Mouse (Mus musculus): ENCODE results near the gene Slc2a6. TPM values are rescaled to one million over a fixed set of nuclear protein-coding genes. Genes with fewer than 3 reads are reported as not detected.

The Slc2a6 gene
- polyA plus RNA-seq, 1 experiment from 2014 or later: 0.64 TPM

DNA sequence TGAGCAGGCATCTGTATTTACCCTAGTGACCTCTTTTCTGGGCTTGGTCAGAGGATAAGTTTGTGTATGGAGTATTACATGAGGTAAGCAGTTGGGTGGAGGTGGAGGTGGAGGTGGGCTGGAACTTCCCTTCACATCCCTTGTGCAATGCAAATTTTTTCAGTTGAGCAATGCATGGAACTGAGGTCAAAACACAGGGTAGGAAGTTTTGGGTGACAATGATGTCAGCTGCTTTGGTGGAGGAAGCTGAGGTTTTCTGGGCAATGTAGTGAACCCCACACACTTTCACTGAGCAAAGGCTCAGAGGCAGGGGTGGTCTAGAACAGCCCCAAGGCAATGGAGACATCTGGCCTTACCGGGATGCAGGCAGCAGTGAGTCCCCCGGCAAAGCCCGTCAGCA lies 2.3 kb downstream of the Slc2a6 start:
- Histone ChIP-seq H3K4me1 (ENCODE audit: control insufficient read depth, insufficient read depth, low read length) (no peaks in the 10 kb centered on the region), H3K36me3 (ENCODE audit: control insufficient read depth, insufficient read depth) (no peaks in the 10 kb centered on the region), H3K4me3 (ENCODE audit: low read length) (no peak overlapping the region), H3K27ac (ENCODE audit: low read length) (no peak overlapping the region), H3K9me3 (replicated peaks; ENCODE audit: control insufficient read depth, low read length) (no peaks in the 10 kb centered on the region), H3K9ac (ENCODE audit: low read length) (no peak overlapping the region), H3K4me2 (ENCODE audit: low read depth, low read length) (no peak overlapping the region), H3K27me3 (ENCODE audit: control insufficient read depth, insufficient read depth, low read length) (peaks cover 4% of the 10 kb centered on the region; the same call in 1 of the 2 replicates)
- no peak for ATAC-seq (replicated peaks; ENCODE audit: extremely low read depth, insufficient read depth, low FRiP score)
- 73% methylated on average over 3 of the region's 3 CpGs for WGBS

DNA sequence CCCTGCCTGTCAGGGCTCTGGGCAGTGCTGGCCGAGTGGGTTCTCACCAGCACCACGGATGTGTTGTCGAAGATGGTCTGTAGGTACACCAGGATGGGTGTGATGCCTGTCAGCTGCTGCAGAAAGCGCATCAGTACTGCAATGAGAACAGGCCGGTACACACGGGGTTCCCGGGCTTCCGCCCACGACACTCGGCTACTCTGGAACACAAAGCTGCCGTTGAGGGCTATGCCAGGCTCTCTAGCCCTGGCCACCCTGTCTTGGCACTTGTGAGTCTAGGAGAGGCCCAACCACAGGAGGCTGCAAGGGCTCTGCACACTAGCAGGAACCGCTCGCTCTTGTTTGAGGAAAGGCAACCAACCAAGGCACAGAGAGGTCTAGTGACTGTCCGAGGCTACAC lies 3.7 kb downstream of the Slc2a6 start:
- Histone ChIP-seq H3K9ac (ENCODE audit: low read length) (no peak overlapping the region), H3K27ac (ENCODE audit: low read length) (no peak overlapping the region), H3K27me3 (ENCODE audit: control insufficient read depth, insufficient read depth, low read length) (peaks cover 1% of the 10 kb centered on the region; the same call in 1 of the 2 replicates), H3K36me3 (ENCODE audit: control insufficient read depth, insufficient read depth) (no peaks in the 10 kb centered on the region), H3K4me3 (ENCODE audit: low read length) (no peak overlapping the region), H3K4me1 (ENCODE audit: control insufficient read depth, insufficient read depth, low read length) (no peaks in the 10 kb centered on the region), H3K9me3 (replicated peaks; ENCODE audit: control insufficient read depth, low read length) (no peaks in the 10 kb centered on the region), H3K4me2 (ENCODE audit: low read depth, low read length) (no peak overlapping the region)
- no peak for ATAC-seq (replicated peaks; ENCODE audit: extremely low read depth, insufficient read depth, low FRiP score)
- 77% methylated on average over 14 of the region's 14 CpGs for WGBS

DNA sequence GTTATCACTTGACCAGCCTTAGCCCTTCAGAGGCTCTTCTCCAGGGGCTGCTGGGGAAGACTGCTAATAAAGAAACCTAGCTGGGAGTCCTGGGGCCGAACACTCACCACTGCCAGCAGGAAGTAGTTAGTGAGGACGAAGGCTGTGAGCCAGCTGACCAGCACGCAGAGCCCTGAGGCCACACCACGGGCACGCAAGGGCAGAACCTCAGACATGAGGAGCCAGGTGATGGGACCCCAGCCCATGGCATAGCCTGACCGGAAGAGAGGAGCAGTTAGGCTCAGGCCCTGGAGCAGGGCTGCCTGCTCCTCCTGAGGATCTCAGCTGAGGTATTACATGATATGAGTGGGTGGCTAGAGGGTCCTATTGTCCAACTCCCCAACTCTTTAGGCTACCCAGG lies 5.2 kb downstream of the Slc2a6 start:
- Histone ChIP-seq H3K9me3 (replicated peaks; ENCODE audit: control insufficient read depth, low read length) (no peaks in the 10 kb centered on the region), H3K4me1 (ENCODE audit: control insufficient read depth, insufficient read depth, low read length) (no peaks in the 10 kb centered on the region), H3K4me3 (ENCODE audit: low read length) (no peak overlapping the region), H3K27ac (ENCODE audit: low read length) (no peak overlapping the region), H3K36me3 (ENCODE audit: control insufficient read depth, insufficient read depth) (no peaks in the 10 kb centered on the region), H3K27me3 (ENCODE audit: control insufficient read depth, insufficient read depth, low read length) (no peaks in the 10 kb centered on the region), H3K9ac (ENCODE audit: low read length) (no peak overlapping the region), H3K4me2 (ENCODE audit: low read depth, low read length) (no peak overlapping the region)
- 72% methylated on average over 6 of the region's 6 CpGs for WGBS
- ATAC-seq (replicated peaks; ENCODE audit: extremely low read depth, insufficient read depth, low FRiP score): no peak

DNA sequence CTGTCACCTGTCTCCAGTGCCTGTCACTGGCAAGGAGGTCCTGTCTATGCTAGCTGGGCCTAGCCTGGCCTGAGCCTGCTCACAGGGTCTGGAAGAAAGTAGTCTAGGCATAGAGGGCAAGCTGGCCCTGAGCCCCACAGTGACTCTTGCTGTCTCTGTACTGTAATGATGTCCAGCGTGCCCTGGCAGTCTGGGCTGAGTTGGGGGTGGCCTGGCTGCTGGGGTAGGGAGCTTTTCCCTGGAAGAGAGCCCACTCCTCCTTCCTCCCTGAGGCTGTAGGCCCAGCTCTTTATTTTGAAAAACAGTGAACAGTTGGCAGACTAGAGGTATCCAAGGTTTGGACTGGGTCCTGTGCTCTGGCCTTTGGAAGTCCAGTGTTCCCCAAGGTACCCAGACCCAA lies 6.7 kb downstream of the Slc2a6 start:
- WGBS: 82% methylated on average over 1 of the region's 1 CpGs
- ATAC-seq (replicated peaks; ENCODE audit: extremely low read depth, insufficient read depth, low FRiP score): no peak
- Histone ChIP-seq H3K9ac (ENCODE audit: low read length) (no peak overlapping the region), H3K4me3 (ENCODE audit: low read length) (no peak overlapping the region), H3K27ac (ENCODE audit: low read length) (no peak overlapping the region), H3K4me1 (ENCODE audit: control insufficient read depth, insufficient read depth, low read length) (no peaks in the 10 kb centered on the region), H3K9me3 (replicated peaks; ENCODE audit: control insufficient read depth, low read length) (no peaks in the 10 kb centered on the region), H3K4me2 (ENCODE audit: low read depth, low read length) (no peak overlapping the region), H3K27me3 (ENCODE audit: control insufficient read depth, insufficient read depth, low read length) (no peaks in the 10 kb centered on the region), H3K36me3 (ENCODE audit: control insufficient read depth, insufficient read depth) (peaks cover 6% of the 10 kb centered on the region; the same call in 1 of the 2 replicates)

DNA sequence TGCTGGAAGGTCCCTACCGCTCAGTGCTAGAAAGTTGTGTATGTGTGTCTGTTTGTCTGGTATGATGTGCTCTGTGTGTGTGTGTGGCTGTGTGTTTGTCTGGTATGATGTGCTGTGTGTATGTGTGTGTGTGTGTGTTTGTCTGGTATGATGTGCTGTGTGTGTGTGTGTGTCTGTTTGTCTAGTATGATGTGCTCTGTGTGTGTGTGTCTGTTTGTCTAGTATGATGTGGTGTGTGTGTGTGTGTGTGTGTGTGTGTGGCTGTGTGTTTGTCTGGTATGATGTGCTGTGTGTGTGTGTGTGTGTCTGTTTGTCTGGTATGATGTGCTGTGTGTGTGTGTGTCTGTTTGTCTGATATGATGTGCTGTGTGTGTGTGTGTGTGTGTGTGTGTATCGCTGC lies 8.3 kb downstream of the Slc2a6 start:
- Histone ChIP-seq H3K27me3 (ENCODE audit: control insufficient read depth, insufficient read depth, low read length) (no peaks in the 10 kb centered on the region), H3K4me3 (ENCODE audit: low read length) (no peak overlapping the region), H3K36me3 (ENCODE audit: control insufficient read depth, insufficient read depth) (peaks cover 18% of the 10 kb centered on the region), H3K27ac (ENCODE audit: low read length) (no peak overlapping the region), H3K4me1 (ENCODE audit: control insufficient read depth, insufficient read depth, low read length) (no peaks in the 10 kb centered on the region), H3K9ac (ENCODE audit: low read length) (no peak overlapping the region), H3K9me3 (replicated peaks; ENCODE audit: control insufficient read depth, low read length) (no peaks in the 10 kb centered on the region), H3K4me2 (ENCODE audit: low read depth, low read length) (no peak overlapping the region)
- ATAC-seq (replicated peaks; ENCODE audit: extremely low read depth, insufficient read depth, low FRiP score): no peak
- WGBS: 79% methylated on average over 2 of the region's 2 CpGs

DNA sequence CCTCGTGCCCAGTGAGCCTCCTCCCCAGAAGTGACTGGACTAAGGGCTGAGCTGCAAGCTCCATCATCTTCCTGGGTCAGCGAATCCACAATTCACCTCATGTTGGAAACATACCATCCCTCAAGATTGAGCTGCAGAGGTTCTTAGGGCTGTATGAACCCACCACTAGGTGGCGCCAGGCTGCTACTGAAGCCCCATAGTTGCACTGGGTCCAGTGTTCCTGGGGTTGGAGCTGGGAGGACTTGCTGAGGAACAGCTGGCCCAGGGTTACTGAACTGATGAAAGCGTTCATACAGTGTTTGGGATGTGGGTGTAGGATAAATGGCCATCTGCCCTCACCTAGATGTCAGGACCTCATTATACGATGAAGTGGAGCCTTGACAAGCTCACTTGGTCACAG lies 10.0 kb downstream of the Slc2a6 start:
- Histone ChIP-seq H3K4me1 (ENCODE audit: control insufficient read depth, insufficient read depth, low read length) (no peaks in the 10 kb centered on the region), H3K4me3 (ENCODE audit: low read length) (no peak overlapping the region), H3K9me3 (replicated peaks; ENCODE audit: control insufficient read depth, low read length) (no peaks in the 10 kb centered on the region), H3K27me3 (ENCODE audit: control insufficient read depth, insufficient read depth, low read length) (no peaks in the 10 kb centered on the region), H3K9ac (ENCODE audit: low read length) (no peak overlapping the region), H3K4me2 (ENCODE audit: low read depth, low read length) (no peak overlapping the region), H3K27ac (ENCODE audit: low read length) (no peak overlapping the region), H3K36me3 (ENCODE audit: control insufficient read depth, insufficient read depth) (peaks cover 23% of the 10 kb centered on the region)
- 52% methylated on average over 5 of the region's 5 CpGs for WGBS
- peak; percentile 50; the same call in 1 of the 2 replicates for ATAC-seq (replicated peaks; ENCODE audit: extremely low read depth, insufficient read depth, low FRiP score)

DNA sequence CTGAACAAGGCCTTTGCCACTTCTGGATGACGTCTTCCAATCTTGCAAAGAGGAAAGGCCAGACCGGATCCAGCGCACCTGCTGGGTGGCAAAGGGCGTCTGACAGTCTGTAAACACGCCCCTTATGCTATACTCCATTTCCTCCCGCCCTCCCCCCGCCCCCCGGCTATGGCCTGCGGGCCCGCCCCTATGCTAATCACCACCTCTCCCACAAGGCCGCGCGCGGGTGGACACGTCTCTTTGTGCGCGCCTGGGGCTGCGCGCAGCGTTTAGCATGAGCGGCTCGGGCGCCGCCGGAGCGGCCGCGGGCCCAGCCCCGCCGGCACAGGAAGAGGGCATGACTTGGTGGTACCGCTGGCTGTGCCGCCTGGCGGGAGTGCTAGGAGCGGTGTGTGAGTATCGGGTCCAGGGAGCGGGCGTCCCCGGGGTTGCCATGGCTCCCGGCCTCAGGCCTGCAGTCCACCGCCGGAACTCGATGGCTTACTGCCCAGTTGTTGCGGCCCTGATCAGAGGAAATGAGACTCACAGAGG lies 18.0 kb downstream of the Slc2a6 start, which contains the start of gene Cacfd1:
TSS of gene Cacfd1 (plus strand) at position 213 of the 531 bp plus-strand sequence.
- H3K4me3 ChIP-seq (ENCODE audit: low read length): peak within 1 kb of the TSS; percentile 92
- peaks cover 10% of the 10 kb centered on the region for H3K4me1 ChIP-seq (ENCODE audit: control insufficient read depth, insufficient read depth, low read length)
- peak; percentile 96 for ATAC-seq (replicated peaks; ENCODE audit: extremely low read depth, insufficient read depth, low FRiP score)
- H3K9me3 ChIP-seq (replicated peaks; ENCODE audit: control insufficient read depth, low read length): no peaks in the 10 kb centered on the region
- WGBS: 1% methylated on average over 43 of the region's 43 CpGs
- H3K27me3 ChIP-seq (ENCODE audit: control insufficient read depth, insufficient read depth, low read length): peaks cover 2% of the 10 kb centered on the region; the same call in 1 of the 2 replicates
- peak within 1 kb of the TSS; percentile 98 for H3K9ac ChIP-seq (ENCODE audit: low read length)
- H3K27ac ChIP-seq (ENCODE audit: low read length): peak within 1 kb of the TSS; percentile 86
- peak within 1 kb of the TSS; percentile 87 for H3K4me2 ChIP-seq (ENCODE audit: low read depth, low read length)
- H3K36me3 ChIP-seq (ENCODE audit: control insufficient read depth, insufficient read depth): peaks cover 7% of the 10 kb centered on the region

DNA sequence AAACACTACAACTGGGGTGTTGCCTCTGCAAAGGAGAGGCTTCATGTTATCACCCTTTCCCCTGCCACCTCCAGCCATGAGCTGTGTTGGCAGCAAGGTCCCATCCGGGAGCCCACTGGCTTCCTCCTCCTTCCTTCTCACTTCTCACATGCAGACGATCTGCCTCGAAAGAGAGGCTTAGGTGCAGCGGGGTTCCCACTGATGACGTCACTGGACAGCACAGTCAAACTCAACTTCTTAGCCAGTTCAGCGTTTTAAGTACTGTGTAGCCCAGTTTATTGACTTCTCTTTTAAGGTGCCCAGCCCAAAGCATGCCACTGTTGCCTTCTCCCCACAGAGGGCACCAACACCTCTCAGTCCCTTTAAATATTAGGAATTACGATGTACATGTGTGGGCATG lies 20.1 kb downstream of the Slc2a6 start:
- Histone ChIP-seq H3K27ac (ENCODE audit: low read length) (no peak overlapping the region), H3K36me3 (ENCODE audit: control insufficient read depth, insufficient read depth) (no peaks in the 10 kb centered on the region), H3K4me3 (ENCODE audit: low read length) (no peak overlapping the region), H3K9me3 (replicated peaks; ENCODE audit: control insufficient read depth, low read length) (no peaks in the 10 kb centered on the region), H3K4me1 (ENCODE audit: control insufficient read depth, insufficient read depth, low read length) (peaks cover 10% of the 10 kb centered on the region), H3K27me3 (ENCODE audit: control insufficient read depth, insufficient read depth, low read length) (peaks cover 2% of the 10 kb centered on the region; the same call in 1 of the 2 replicates), H3K4me2 (ENCODE audit: low read depth, low read length) (no peak overlapping the region), H3K9ac (ENCODE audit: low read length) (no peak overlapping the region)
- ATAC-seq (replicated peaks; ENCODE audit: extremely low read depth, insufficient read depth, low FRiP score): no peak
- WGBS: 60% methylated on average over 7 of the region's 7 CpGs

DNA sequence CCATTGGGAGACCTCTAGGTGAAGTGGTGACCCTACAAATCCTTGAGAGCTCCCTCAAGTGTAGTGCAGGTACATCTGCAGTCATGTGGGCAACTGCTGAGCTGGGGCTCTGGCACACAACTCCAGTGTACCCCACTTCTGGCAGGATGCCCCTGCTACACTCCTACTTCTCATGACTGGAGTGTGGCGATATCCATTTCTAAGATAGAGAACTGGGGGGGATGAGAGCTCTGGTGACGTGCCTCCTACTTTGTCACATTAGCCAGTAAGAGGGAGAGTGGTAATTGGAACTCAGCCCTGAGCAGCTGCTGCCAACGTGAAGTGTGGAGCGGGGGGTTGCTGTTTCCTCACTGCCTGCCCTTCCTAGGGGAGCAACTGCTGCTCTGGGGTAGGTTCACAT lies 21.5 kb downstream of the Slc2a6 start:
- no peak overlapping the region for H3K27ac ChIP-seq (ENCODE audit: low read length)
- no peak overlapping the region for H3K4me2 ChIP-seq (ENCODE audit: low read depth, low read length)
- H3K36me3 ChIP-seq (ENCODE audit: control insufficient read depth, insufficient read depth): no peaks in the 10 kb centered on the region
- peaks cover 2% of the 10 kb centered on the region; the same call in 1 of the 2 replicates for H3K27me3 ChIP-seq (ENCODE audit: control insufficient read depth, insufficient read depth, low read length)
- 53% methylated on average over 4 of the region's 4 CpGs for WGBS
- no peak overlapping the region for H3K4me3 ChIP-seq (ENCODE audit: low read length)
- ATAC-seq (replicated peaks; ENCODE audit: extremely low read depth, insufficient read depth, low FRiP score): no peak
- H3K4me1 ChIP-seq (ENCODE audit: control insufficient read depth, insufficient read depth, low read length): peaks cover 10% of the 10 kb centered on the region
- no peak overlapping the region for H3K9ac ChIP-seq (ENCODE audit: low read length)
- no peaks in the 10 kb centered on the region for H3K9me3 ChIP-seq (replicated peaks; ENCODE audit: control insufficient read depth, low read length)

All from heart, embryonic 16.5 days (tissue).